Mouse (Mus musculus) heart, embryonic 15.5 days (tissue): ENCODE measurements at regions not wholly inside any gene's neighbourhood (a gene's known extent, or its start where the extent isn't known, plus 50 kb on each side); places are given as distances from the start of the nearest gene placed in this dataset.

Experiments used
- ATAC-seq: fragments of 200-750 bp; cut with Nextera tagmentation; replicated peaks from 2 replicates; pipeline ENCODE4 v1.8.0; 2017; ENCODE audit warnings: low read depth, moderate TSS enrichment; ENCODE audit not compliant: insufficient number of reproducible peaks, insufficient read depth, low FRiP score
- H3K27ac ChIP-seq: fragments of 300-500 bp; sonication (generic); 2 replicates; pipeline ENCODE4 v1.5.1; 2015; ENCODE audit warnings: mild to moderate bottlenecking, inconsistent platforms
- H3K27me3 ChIP-seq: fragments of 300-500 bp; sonication (generic); 2 replicates; pipeline ENCODE4 v1.6.1; 2015; ENCODE audit warnings: inconsistent platforms
- H3K36me3 ChIP-seq: fragments of 300-500 bp; sonication (generic); 2 replicates; pipeline ENCODE4 v1.6.1; 2015; ENCODE audit warnings: mild to moderate bottlenecking, inconsistent platforms
- H3K4me1 ChIP-seq: fragments of 300-500 bp; sonication (generic); replicated peaks from 2 replicates; pipeline ENCODE4 v1.6.1; 2015; ENCODE audit warnings: inconsistent platforms
- H3K4me2 ChIP-seq: fragments of 300-500 bp; sonication (generic); 2 replicates; pipeline ENCODE4 v1.6.1; 2015; ENCODE audit warnings: inconsistent platforms, mild to moderate bottlenecking, moderate library complexity
- H3K4me3 ChIP-seq: fragments of 300-500 bp; sonication (generic); 2 replicates; pipeline ENCODE4 v1.5.1; 2015; ENCODE audit warnings: mild to moderate bottlenecking, inconsistent platforms
- H3K9ac ChIP-seq: fragments of 300-500 bp; sonication (generic); 2 replicates; pipeline ENCODE4 v1.6.1; 2015; ENCODE audit warnings: mild to moderate bottlenecking, inconsistent platforms
- H3K9me3 ChIP-seq: fragments of 300-500 bp; sonication (generic); replicated peaks from 2 replicates; pipeline ENCODE4 v1.6.1; 2016; ENCODE audit warnings: inconsistent platforms
- WGBS: fragments of 180-500 bp; shearing (Covaris S2); methylation state at CpG from one replicate; pipeline ENCODE4 v1.1.7; 2015; ENCODE audit warnings: mixed read lengths; 5-methylcytosine and 5-hydroxymethylcytosine counted together

- Histone ChIP-seq H3K4me1 (peaks cover 5% of the 10 kb centered on the region; the same call in 1 of the 2 replicates), H3K9me3 (no peaks in the 10 kb centered on the region), H3K4me2 (no peak overlapping the region), H3K4me3 (no peak overlapping the region), H3K27ac (no peak overlapping the region), H3K9ac (no peak overlapping the region), H3K27me3 (no peaks in the 10 kb centered on the region), H3K36me3 (no peaks in the 10 kb centered on the region)
- no peak for ATAC-seq
- WGBS, result 91% methylated on average over 3 of the region's 3 CpGs
Observed at GRCm38 (mm10) chr7:129689464-129689863, 97.8 kb downstream of the Wdr11 start.

- H3K27ac ChIP-seq, result no peak overlapping the region
- peaks cover 5% of the 10 kb centered on the region; the same call in 1 of the 2 replicates for H3K4me1 ChIP-seq
- no peaks in the 10 kb centered on the region for H3K9me3 ChIP-seq
- no peak overlapping the region for H3K9ac ChIP-seq
- H3K4me3 ChIP-seq, result no peak overlapping the region
- no peaks in the 10 kb centered on the region for H3K36me3 ChIP-seq
- WGBS, result 57% methylated on average over 6 of the region's 6 CpGs
- ATAC-seq, result no peak
- no peaks in the 10 kb centered on the region for H3K27me3 ChIP-seq
- H3K4me2 ChIP-seq, result no peak overlapping the region
Observed at GRCm38 (mm10) chr7:129690868-129691267, 99.2 kb downstream of the Wdr11 start.

DNA sequence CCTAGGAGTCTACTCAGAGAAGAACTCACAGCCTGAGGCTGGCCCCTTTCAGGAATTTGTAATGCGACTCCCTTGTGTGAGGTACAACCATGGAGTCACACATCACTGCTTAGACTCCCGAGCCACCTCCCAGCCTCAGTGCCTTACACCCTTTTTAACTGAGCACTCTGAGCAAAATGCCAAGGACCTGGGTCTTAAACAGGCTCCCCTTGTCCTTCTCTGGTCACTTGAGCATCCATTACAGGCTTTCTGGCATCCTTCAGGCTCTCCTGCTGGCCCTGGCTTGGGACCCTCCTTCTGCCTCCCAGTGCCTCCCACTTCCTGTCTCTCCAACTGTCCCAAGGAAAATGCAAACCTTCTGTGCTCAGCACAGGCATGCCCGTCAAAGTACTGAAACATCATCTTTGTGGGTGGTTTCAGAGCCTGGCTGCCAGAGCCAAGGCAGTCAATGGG lies 100.0 kb downstream of the Wdr11 start:
- Histone ChIP-seq H3K4me3 (no peak overlapping the region), H3K9ac (no peak overlapping the region), H3K9me3 (no peaks in the 10 kb centered on the region), H3K4me1 (peaks cover 5% of the 10 kb centered on the region; the same call in 1 of the 2 replicates), H3K27me3 (no peaks in the 10 kb centered on the region), H3K36me3 (no peaks in the 10 kb centered on the region), H3K27ac (no peak overlapping the region), H3K4me2 (no peak overlapping the region)
- ATAC-seq, result no peak
- 24% methylated on average over 3 of the region's 3 CpGs for whole genome bisulfite sequencing

DNA sequence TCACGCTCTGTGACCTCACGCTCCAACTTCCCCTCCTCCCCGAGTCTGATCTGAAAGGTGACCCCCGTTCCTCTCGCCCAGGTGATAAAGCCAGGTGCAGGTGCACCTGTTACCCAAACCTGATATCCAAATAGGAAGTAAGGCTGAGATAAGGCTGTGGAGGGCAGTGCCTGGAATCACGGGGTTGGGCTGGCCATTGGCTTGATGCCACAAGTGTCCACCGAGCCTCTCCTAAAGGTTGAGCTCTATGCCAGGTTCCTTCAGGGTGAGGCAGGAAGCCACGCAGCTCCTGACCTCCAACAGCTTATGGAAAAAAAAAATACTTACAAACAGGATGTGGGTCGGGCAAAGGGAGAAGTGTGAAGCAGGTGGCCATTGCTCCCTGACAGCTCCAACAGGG lies 102.0 kb downstream of the Wdr11 start:
- no peaks in the 10 kb centered on the region for H3K9me3 ChIP-seq
- WGBS, result 63% methylated on average over 9 of the region's 9 CpGs
- no peak overlapping the region for H3K4me2 ChIP-seq
- ATAC-seq, result no peak
- no peak overlapping the region for H3K4me3 ChIP-seq
- H3K27me3 ChIP-seq, result no peaks in the 10 kb centered on the region
- no peak overlapping the region for H3K9ac ChIP-seq
- H3K4me1 ChIP-seq, result peaks cover 5% of the 10 kb centered on the region; the same call in 1 of the 2 replicates
- no peak overlapping the region for H3K27ac ChIP-seq
- H3K36me3 ChIP-seq, result no peaks in the 10 kb centered on the region

DNA sequence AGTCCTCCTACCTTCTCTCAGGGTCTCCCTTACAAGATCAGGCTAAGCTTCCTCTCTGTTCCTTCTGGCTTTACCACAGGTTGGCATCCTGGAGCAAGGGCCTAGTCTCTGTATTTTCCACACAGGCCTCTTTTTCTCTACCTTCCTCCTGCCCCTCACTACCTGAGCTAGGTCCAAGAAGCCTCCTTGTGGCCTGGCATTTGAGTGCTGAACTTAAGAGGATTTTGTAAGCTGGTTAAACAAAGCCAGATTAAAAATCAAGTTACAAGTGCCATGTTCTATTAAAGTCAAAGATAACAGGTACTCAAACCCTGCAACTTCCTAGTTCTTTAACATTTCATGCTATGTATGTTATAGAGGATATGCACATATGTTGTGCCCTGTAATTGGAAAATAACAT lies 102.5 kb downstream of the Wdr11 start:
- H3K27ac ChIP-seq, result no peak overlapping the region
- H3K4me1 ChIP-seq, result peaks cover 5% of the 10 kb centered on the region; the same call in 1 of the 2 replicates
- H3K4me2 ChIP-seq, result no peak overlapping the region
- H3K4me3 ChIP-seq, result no peak overlapping the region
- no peaks in the 10 kb centered on the region for H3K27me3 ChIP-seq
- H3K9me3 ChIP-seq, result no peaks in the 10 kb centered on the region
- no peak for ATAC-seq
- no peak overlapping the region for H3K9ac ChIP-seq
- H3K36me3 ChIP-seq, result no peaks in the 10 kb centered on the region

GRCm38 (mm10) chr7:129699931-129700570 lies 108.4 kb downstream of the Wdr11 start:
- no peak overlapping the region for H3K4me3 ChIP-seq
- no peaks in the 10 kb centered on the region for H3K27me3 ChIP-seq
- no peaks in the 10 kb centered on the region for H3K36me3 ChIP-seq
- WGBS, result 61% methylated on average over 5 of the region's 5 CpGs
- ATAC-seq, result no peak
- H3K4me1 ChIP-seq, result no peaks in the 10 kb centered on the region
- no peak overlapping the region for H3K4me2 ChIP-seq
- no peak overlapping the region for H3K27ac ChIP-seq
- H3K9me3 ChIP-seq, result no peaks in the 10 kb centered on the region
- H3K9ac ChIP-seq, result no peak overlapping the region

GRCm38 (mm10) chr7:129727559-129727958 lies 135.9 kb downstream of the Wdr11 start:
- ATAC-seq, result no peak
- Histone ChIP-seq H3K4me2 (no peak overlapping the region), H3K9me3 (no peaks in the 10 kb centered on the region), H3K27me3 (no peaks in the 10 kb centered on the region), H3K9ac (no peak overlapping the region), H3K36me3 (no peaks in the 10 kb centered on the region), H3K4me3 (no peak overlapping the region), H3K4me1 (peaks cover 8% of the 10 kb centered on the region), H3K27ac (no peak overlapping the region)
- 79% methylated on average over 6 of the region's 6 CpGs for WGBS

GRCm38 (mm10) chr7:129729709-129730238 lies 138.1 kb downstream of the Wdr11 start:
- no peak overlapping the region for H3K27ac ChIP-seq
- WGBS, result 47% methylated on average over 11 of the region's 11 CpGs
- H3K4me1 ChIP-seq, result peaks cover 8% of the 10 kb centered on the region
- no peaks in the 10 kb centered on the region for H3K36me3 ChIP-seq
- no peak overlapping the region for H3K9ac ChIP-seq
- ATAC-seq, result no peak
- no peaks in the 10 kb centered on the region for H3K9me3 ChIP-seq
- no peak overlapping the region for H3K4me3 ChIP-seq
- H3K4me2 ChIP-seq, result no peak overlapping the region
- no peaks in the 10 kb centered on the region for H3K27me3 ChIP-seq

DNA sequence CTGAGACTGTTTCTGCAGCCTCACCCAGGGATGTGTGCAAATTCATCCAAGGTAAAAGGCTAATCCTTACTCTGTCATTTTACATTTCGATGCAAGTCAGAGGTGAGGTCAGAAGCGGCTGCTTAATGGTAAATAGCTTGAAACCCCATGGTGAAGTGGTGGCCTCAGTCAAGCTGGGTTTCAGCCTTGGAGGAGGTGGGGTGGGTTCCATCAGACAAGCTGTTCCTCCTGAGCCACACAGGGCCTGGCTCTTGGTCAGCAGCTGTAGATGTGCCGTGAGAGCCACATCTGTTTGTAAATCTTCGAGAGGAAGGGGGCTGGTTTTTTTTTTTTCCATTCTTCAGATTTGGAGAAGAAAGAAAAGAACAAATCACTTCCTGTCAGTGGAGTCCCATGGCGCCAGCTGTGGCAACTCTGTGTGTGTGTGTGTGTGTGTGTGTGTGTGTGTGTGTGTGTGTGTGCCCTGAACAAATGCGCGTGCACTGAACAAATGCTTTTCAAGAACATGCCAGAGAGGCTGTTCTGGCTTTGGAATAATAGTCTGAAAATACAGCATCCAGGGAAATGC lies 139.2 kb downstream of the Wdr11 start:
- 55% methylated on average over 7 of the region's 7 CpGs for WGBS
- Histone ChIP-seq H3K9me3 (no peaks in the 10 kb centered on the region), H3K4me2 (no peak overlapping the region), H3K27ac (no peak overlapping the region), H3K27me3 (no peaks in the 10 kb centered on the region), H3K4me3 (no peak overlapping the region), H3K36me3 (no peaks in the 10 kb centered on the region), H3K4me1 (peaks cover 8% of the 10 kb centered on the region), H3K9ac (no peak overlapping the region)
- ATAC-seq, result no peak

- Histone ChIP-seq H3K27me3 (no peaks in the 10 kb centered on the region), H3K36me3 (no peaks in the 10 kb centered on the region), H3K9me3 (no peaks in the 10 kb centered on the region), H3K4me1 (no peaks in the 10 kb centered on the region), H3K4me2 (no peak overlapping the region), H3K27ac (no peak overlapping the region), H3K9ac (no peak overlapping the region), H3K4me3 (no peak overlapping the region)
- WGBS, result 78% methylated on average over 4 of the region's 4 CpGs
- no peak for ATAC-seq
Observed at GRCm38 (mm10) chr7:129742657-129743056, 151.0 kb downstream of the Wdr11 start.

GRCm38 (mm10) chr7:129743955-129744666 lies 152.4 kb downstream of the Wdr11 start:
- Histone ChIP-seq H3K36me3 (no peaks in the 10 kb centered on the region), H3K9me3 (no peaks in the 10 kb centered on the region), H3K4me1 (no peaks in the 10 kb centered on the region), H3K4me2 (no peak overlapping the region), H3K4me3 (no peak overlapping the region), H3K27ac (no peak overlapping the region), H3K27me3 (no peaks in the 10 kb centered on the region), H3K9ac (no peak overlapping the region)
- WGBS, result 57% methylated on average over 16 of the region's 16 CpGs
- no peak for ATAC-seq
